Mouse (Mus musculus) skeletal muscle tissue, postnatal 0 days (tissue): ENCODE measurements around the gene Usp7. TPM values are rescaled to one million over a fixed set of nuclear protein-coding genes. Genes with fewer than 3 reads are reported as not detected.

Experiments used
- polyA plus RNA-seq: library from polyadenylated mRNA; unstranded; fragments of >200 nt; fragmentation: Nextera tagmentation; extraction: Ambion mirVana; gene quantifications from 2 replicates; pipeline ENCODE4 v1.2.1, GENCODE M21; 2015

Usp7 gene
- polyA plus RNA-seq: 8.4 and 9.6 TPM in 2 replicates

DNA sequence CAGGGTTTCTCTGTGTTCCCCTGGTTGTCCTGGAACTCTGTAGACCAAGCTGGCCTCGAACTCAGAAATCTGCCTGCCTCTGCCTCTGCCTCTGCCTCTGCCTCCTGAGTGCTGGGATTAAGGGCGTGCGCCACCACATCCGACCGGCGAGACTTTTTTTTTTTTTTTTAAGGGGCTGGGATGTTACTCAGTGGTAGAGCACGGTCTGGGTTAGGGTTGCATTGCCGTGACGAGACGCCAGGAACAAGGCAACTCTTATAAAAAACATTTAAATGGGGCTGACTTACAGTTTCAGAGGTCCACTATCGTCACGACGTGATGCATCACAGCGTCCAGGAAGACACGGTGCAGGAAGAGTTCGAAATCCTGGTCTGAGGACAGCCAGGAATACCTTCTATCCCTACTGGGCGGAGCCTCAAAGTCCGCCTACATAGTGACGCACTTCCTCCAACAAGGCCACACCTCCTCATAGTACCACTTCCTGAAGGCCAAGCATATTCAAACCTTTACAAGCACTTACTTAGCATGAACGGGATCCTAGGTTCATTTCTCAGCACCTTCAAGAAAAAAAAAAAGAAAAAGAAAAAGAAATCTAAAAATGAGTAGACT lies at the start of gene Usp7:
Gene Usp7 (minus strand): TSS at position 360 of the 609 bp plus-strand sequence.

DNA sequence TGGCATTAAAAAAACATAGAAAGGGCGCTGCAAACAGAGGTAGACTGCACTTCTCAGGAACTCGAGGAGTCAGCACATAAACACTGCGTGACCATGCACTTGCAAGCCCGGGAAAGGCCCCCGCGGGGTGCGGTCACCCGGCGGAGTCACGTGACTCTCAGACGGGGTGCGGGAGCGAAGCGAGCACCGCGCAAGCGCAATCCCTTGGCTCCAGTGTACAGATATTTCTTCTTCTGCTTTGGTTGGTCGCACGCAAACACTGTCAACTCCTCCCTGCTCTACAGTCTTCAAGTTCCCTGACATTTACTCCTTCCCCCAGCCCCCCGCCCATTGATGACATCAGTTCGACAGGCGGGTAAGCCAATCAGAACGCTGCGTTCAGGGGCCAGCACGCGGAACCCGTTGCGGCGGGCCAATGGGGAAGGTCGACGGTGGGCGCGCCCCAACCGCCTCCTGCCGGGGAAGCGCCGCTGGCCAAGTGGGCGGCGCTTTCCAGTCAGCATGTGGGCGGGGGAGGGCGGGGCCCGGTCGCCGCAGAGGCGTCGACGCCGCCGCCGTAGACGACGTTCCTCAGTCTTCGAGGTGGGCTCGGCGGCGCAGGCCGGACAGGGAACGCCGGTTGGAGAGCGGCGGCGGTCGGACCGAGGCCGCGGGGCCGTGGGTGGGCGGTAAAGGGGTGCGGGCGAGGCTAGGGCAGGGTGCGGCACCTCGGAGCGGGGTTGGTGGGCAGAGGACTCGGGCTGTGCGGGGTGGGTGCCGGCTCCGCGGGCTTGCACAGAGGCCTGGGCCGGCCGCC lies 37.7 kb upstream of the Usp7 start, which contains the start of gene 1810013L24Rik:
Gene 1810013L24Rik (plus strand): TSS at position 537 of the 796 bp plus-strand sequence.

DNA sequence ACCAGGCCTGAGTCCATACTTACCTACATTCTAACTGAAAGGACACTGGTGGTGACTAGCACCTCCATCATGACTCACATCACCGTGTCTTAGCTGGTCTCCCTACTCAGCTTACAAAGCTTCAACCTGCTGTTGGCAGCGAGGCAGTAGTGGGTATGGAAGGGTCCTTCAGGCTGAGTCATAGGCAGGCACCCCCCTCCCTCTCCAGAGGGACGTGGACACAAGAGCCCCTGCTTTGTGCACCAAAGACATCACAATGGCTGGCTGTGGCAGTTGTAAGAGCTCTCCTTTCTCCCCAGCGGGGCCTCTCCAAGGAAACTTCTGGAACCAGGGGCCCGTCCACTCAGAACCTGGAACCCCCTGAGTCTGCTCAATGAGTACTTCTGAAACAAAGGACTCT lies 111.6 kb downstream of the Usp7 start, which contains the start of gene Gm5767:
Gene Gm5767 (plus strand): TSS at position 301 of the 400 bp plus-strand sequence.

DNA sequence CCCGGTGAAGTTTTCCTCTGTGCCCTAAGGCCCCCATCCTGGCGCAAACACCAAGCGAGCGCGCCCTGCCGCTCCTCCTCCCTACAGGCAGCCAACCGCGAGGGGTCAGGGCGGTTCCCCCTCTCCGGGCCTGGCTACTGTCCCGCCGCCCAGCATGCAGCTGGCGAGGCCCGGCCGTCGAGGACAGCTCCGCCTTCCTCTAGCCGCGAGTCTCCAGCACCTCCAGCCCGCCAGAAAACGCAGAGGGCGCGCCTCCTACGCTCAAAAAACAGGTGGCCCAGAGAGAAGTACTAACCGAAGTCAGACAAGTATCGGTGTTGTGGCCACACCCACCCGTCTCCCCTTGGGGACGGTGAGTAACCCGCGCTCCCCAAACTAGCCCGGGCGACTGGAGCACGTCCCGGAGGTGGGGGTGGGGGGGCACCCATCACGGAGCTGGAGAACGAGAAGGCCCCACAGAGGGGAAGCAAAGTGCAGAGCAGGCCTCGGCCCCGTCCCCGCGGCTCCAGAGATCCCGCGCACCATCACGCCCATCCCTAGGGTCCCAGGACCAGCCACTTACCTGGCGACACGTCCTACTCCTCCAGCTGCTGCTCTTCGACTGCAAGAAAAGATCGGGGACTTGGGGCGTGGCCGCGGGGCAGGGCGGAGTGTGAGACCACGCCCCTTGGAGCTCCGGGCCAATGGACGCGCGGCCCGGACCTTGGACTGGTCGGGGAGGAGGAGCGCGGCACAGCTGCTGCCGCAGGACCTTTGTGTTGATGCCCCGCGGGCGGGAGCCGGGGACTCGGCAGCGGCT lies 120.4 kb downstream of the Usp7 start, which contains the start of gene Carhsp1:
Gene Carhsp1 (minus strand): TSS at position 605 of the 799 bp plus-strand sequence.

Other genes with a start within 250 kb of the Usp7 start
- 26.2 and 27.8 TPM in 2 replicates for gene Pmm2, start 154.6 kb downstream of the Usp7 start, polyA plus RNA-seq
- gene Tmem186, start 154.6 kb downstream of the Usp7 start, polyA plus RNA-seq: 10.7 and 11.2 TPM in 2 replicates
- gene Carhsp1, start 120.2 kb downstream of the Usp7 start, polyA plus RNA-seq: 41.9 and 49.2 TPM in 2 replicates
- not detected in 2 replicates for gene Gm5767, start 111.5 kb downstream of the Usp7 start, polyA plus RNA-seq
- 13.5 and 14.1 TPM in 2 replicates for gene 1810013L24Rik, start 37.8 kb upstream of the Usp7 start, polyA plus RNA-seq